Mouse (Mus musculus): Measurements from ENCODE around the gene Srpk2. TPM values are rescaled to one million over a fixed set of nuclear protein-coding genes. Genes with fewer than 3 reads are reported as not detected.
"Not testable (repeated sequence)": the region's sequence is repeated elsewhere in the genome, so short reads cannot be mapped to it uniquely, and the experiment has no call there.

Srpk2 gene
- polyA plus RNA-seq, 1 experiment from 2014 or later, result 53.9 TPM

GRCm38 (mm10) chr5:23639193-23639592, 45.2 kb downstream of the Srpk2 start:
- H3K4me1 ChIP-seq (ENCODE audit: control insufficient read depth, insufficient read depth, low read length); H3K4me3 ChIP-seq (ENCODE audit: low read depth, low read length); H3K9me3 ChIP-seq (replicated peaks; ENCODE audit: control insufficient read depth, low read length); H3K27ac ChIP-seq (replicated peaks; ENCODE audit: low read depth, low read length); DNase-seq (ENCODE audit: low spot score); H3K36me3 ChIP-seq (replicated peaks; ENCODE audit: control insufficient read depth, insufficient read depth, low read depth, low read length); ATAC-seq (replicated peaks; ENCODE audit: insufficient number of reproducible peaks, low FRiP score, low TSS enrichment, low read depth); H3K27me3 ChIP-seq (ENCODE audit: control insufficient read depth, insufficient read depth, low read length); H3K4me2 ChIP-seq (ENCODE audit: low read depth, low read length); H3K9ac ChIP-seq (replicated peaks; ENCODE audit: low read length): not testable (repeated sequence)

GRCm38 (mm10) chr5:23638023-23638422, 46.4 kb downstream of the Srpk2 start:
- H3K27me3 ChIP-seq (ENCODE audit: control insufficient read depth, insufficient read depth, low read length), result no peaks in the 10 kb centered on the region
- H3K4me3 ChIP-seq (ENCODE audit: low read depth, low read length), result no peak overlapping the region
- WGBS, result 83% methylated on average over 4 of the region's 4 CpGs
- no peak overlapping the region for H3K4me2 ChIP-seq (ENCODE audit: low read depth, low read length)
- H3K9me3 ChIP-seq (replicated peaks; ENCODE audit: control insufficient read depth, low read length), result no peaks in the 10 kb centered on the region
- no peak for DNase-seq (ENCODE audit: low spot score)
- no peak overlapping the region for H3K27ac ChIP-seq (replicated peaks; ENCODE audit: low read depth, low read length)
- H3K9ac ChIP-seq (replicated peaks; ENCODE audit: low read length), result no peak overlapping the region
- ATAC-seq (replicated peaks; ENCODE audit: insufficient number of reproducible peaks, low FRiP score, low TSS enrichment, low read depth), result no peak
- H3K36me3 ChIP-seq (replicated peaks; ENCODE audit: control insufficient read depth, insufficient read depth, low read depth, low read length), result no peaks in the 10 kb centered on the region
- H3K4me1 ChIP-seq (ENCODE audit: control insufficient read depth, insufficient read depth, low read length), result no peaks in the 10 kb centered on the region

- H3K4me3 ChIP-seq (ENCODE audit: low read depth, low read length), result no peak overlapping the region
- WGBS, result 93% methylated on average over 8 of the region's 8 CpGs
- ATAC-seq (replicated peaks; ENCODE audit: insufficient number of reproducible peaks, low FRiP score, low TSS enrichment, low read depth), result no peak
Observed at GRCm38 (mm10) chr5:23637337-23637736, 47.1 kb downstream of the Srpk2 start.

GRCm38 (mm10) chr5:23631490-23631889, 52.9 kb downstream of the Srpk2 start:
- Histone ChIP-seq H3K27me3 (ENCODE audit: control insufficient read depth, insufficient read depth, low read length) (no peaks in the 10 kb centered on the region), H3K36me3 (replicated peaks; ENCODE audit: control insufficient read depth, insufficient read depth, low read depth, low read length) (no peaks in the 10 kb centered on the region), H3K4me3 (ENCODE audit: low read depth, low read length) (no peak overlapping the region), H3K9me3 (replicated peaks; ENCODE audit: control insufficient read depth, low read length) (no peaks in the 10 kb centered on the region), H3K4me1 (ENCODE audit: control insufficient read depth, insufficient read depth, low read length) (no peaks in the 10 kb centered on the region), H3K4me2 (ENCODE audit: low read depth, low read length) (no peak overlapping the region), H3K9ac (replicated peaks; ENCODE audit: low read length) (no peak overlapping the region), H3K27ac (replicated peaks; ENCODE audit: low read depth, low read length) (no peak overlapping the region)
- no peak for DNase-seq (ENCODE audit: low spot score)
- no peak for ATAC-seq (replicated peaks; ENCODE audit: insufficient number of reproducible peaks, low FRiP score, low TSS enrichment, low read depth)
- WGBS, result 32% methylated on average over 1 of the region's 1 CpGs

More at GRCm38 (mm10) chr5:23637337-23637736, 47.1 kb downstream of the Srpk2 start:
- Histone ChIP-seq H3K27me3 (ENCODE audit: control insufficient read depth, insufficient read depth, low read length) (no peaks in the 10 kb centered on the region), H3K36me3 (replicated peaks; ENCODE audit: control insufficient read depth, insufficient read depth, low read depth, low read length) (no peaks in the 10 kb centered on the region), H3K4me2 (ENCODE audit: low read depth, low read length) (no peak overlapping the region), H3K27ac (replicated peaks; ENCODE audit: low read depth, low read length) (no peak overlapping the region), H3K9ac (replicated peaks; ENCODE audit: low read length) (no peak overlapping the region), H3K4me1 (ENCODE audit: control insufficient read depth, insufficient read depth, low read length) (no peaks in the 10 kb centered on the region), H3K9me3 (replicated peaks; ENCODE audit: control insufficient read depth, low read length) (no peaks in the 10 kb centered on the region)
- no peak for DNase-seq (ENCODE audit: low spot score)

- Histone ChIP-seq H3K36me3 (replicated peaks; ENCODE audit: control insufficient read depth, insufficient read depth, low read depth, low read length) (no peaks in the 10 kb centered on the region), H3K27ac (replicated peaks; ENCODE audit: low read depth, low read length) (no peak overlapping the region), H3K9me3 (replicated peaks; ENCODE audit: control insufficient read depth, low read length) (no peaks in the 10 kb centered on the region), H3K4me2 (ENCODE audit: low read depth, low read length) (no peak overlapping the region), H3K4me1 (ENCODE audit: control insufficient read depth, insufficient read depth, low read length) (no peaks in the 10 kb centered on the region), H3K27me3 (ENCODE audit: control insufficient read depth, insufficient read depth, low read length) (no peaks in the 10 kb centered on the region), H3K9ac (replicated peaks; ENCODE audit: low read length) (no peak overlapping the region), H3K4me3 (ENCODE audit: low read depth, low read length) (no peak overlapping the region)
- 84% methylated on average over 5 of the region's 5 CpGs for WGBS
- ATAC-seq (replicated peaks; ENCODE audit: insufficient number of reproducible peaks, low FRiP score, low TSS enrichment, low read depth) (no peak), DNase-seq (ENCODE audit: low spot score) (no peak)
Observed at GRCm38 (mm10) chr5:23627221-23627620, 57.2 kb downstream of the Srpk2 start.

- ATAC-seq (replicated peaks; ENCODE audit: insufficient number of reproducible peaks, low FRiP score, low TSS enrichment, low read depth), result no peak
- Histone ChIP-seq H3K9me3 (replicated peaks; ENCODE audit: control insufficient read depth, low read length) (no peaks in the 10 kb centered on the region), H3K9ac (replicated peaks; ENCODE audit: low read length) (no peak overlapping the region), H3K4me1 (ENCODE audit: control insufficient read depth, insufficient read depth, low read length) (no peaks in the 10 kb centered on the region), H3K27ac (replicated peaks; ENCODE audit: low read depth, low read length) (no peak overlapping the region), H3K4me3 (ENCODE audit: low read depth, low read length) (no peak overlapping the region), H3K4me2 (ENCODE audit: low read depth, low read length) (no peak overlapping the region), H3K36me3 (replicated peaks; ENCODE audit: control insufficient read depth, insufficient read depth, low read depth, low read length) (no peaks in the 10 kb centered on the region), H3K27me3 (ENCODE audit: control insufficient read depth, insufficient read depth, low read length) (no peaks in the 10 kb centered on the region)
- DNase-seq (ENCODE audit: low spot score), result no peak
- WGBS, result 88% methylated on average over 2 of the region's 2 CpGs
Observed at GRCm38 (mm10) chr5:23626173-23626572, 58.2 kb downstream of the Srpk2 start.

GRCm38 (mm10) chr5:23620621-23621020, 63.8 kb downstream of the Srpk2 start:
- ATAC-seq (replicated peaks; ENCODE audit: insufficient number of reproducible peaks, low FRiP score, low TSS enrichment, low read depth) (no peak), DNase-seq (ENCODE audit: low spot score) (no peak)
- no peaks in the 10 kb centered on the region for H3K36me3 ChIP-seq (replicated peaks; ENCODE audit: control insufficient read depth, insufficient read depth, low read depth, low read length)
- WGBS, result 86% methylated on average over 8 of the region's 8 CpGs
- H3K9me3 ChIP-seq (replicated peaks; ENCODE audit: control insufficient read depth, low read length), result no peaks in the 10 kb centered on the region
- H3K27me3 ChIP-seq (ENCODE audit: control insufficient read depth, insufficient read depth, low read length), result no peaks in the 10 kb centered on the region
- H3K27ac ChIP-seq (replicated peaks; ENCODE audit: low read depth, low read length), result no peak overlapping the region
- H3K4me3 ChIP-seq (ENCODE audit: low read depth, low read length), result no peak overlapping the region
- H3K4me1 ChIP-seq (ENCODE audit: control insufficient read depth, insufficient read depth, low read length), result no peaks in the 10 kb centered on the region
- no peak overlapping the region for H3K4me2 ChIP-seq (ENCODE audit: low read depth, low read length)
- H3K9ac ChIP-seq (replicated peaks; ENCODE audit: low read length), result no peak overlapping the region

- WGBS, result 91% methylated on average over 7 of the region's 7 CpGs
- Histone ChIP-seq H3K4me1 (ENCODE audit: control insufficient read depth, insufficient read depth, low read length) (no peaks in the 10 kb centered on the region), H3K9ac (replicated peaks; ENCODE audit: low read length) (no peak overlapping the region), H3K9me3 (replicated peaks; ENCODE audit: control insufficient read depth, low read length) (no peaks in the 10 kb centered on the region), H3K4me2 (ENCODE audit: low read depth, low read length) (no peak overlapping the region), H3K27me3 (ENCODE audit: control insufficient read depth, insufficient read depth, low read length) (no peaks in the 10 kb centered on the region), H3K36me3 (replicated peaks; ENCODE audit: control insufficient read depth, insufficient read depth, low read depth, low read length) (no peaks in the 10 kb centered on the region), H3K4me3 (ENCODE audit: low read depth, low read length) (no peak overlapping the region), H3K27ac (replicated peaks; ENCODE audit: low read depth, low read length) (no peak overlapping the region)
- ATAC-seq (replicated peaks; ENCODE audit: insufficient number of reproducible peaks, low FRiP score, low TSS enrichment, low read depth), result no peak
- DNase-seq (ENCODE audit: low spot score), result no peak
Observed at GRCm38 (mm10) chr5:23618656-23619055, 65.8 kb downstream of the Srpk2 start.
